Mouse (Mus musculus): ENCODE data around the gene Pced1b. TPM values are rescaled to one million over a fixed set of nuclear protein-coding genes. Genes with fewer than 3 reads are reported as not detected.

Gene Pced1b
- polyA plus RNA-seq, 1 experiment from 2014 or later = 3.6 TPM

- Histone ChIP-seq H3K4me2 (replicated peaks) (no peak overlapping the region), H3K4me3 (no peak overlapping the region), H3K36me3 (no peaks in the 10 kb centered on the region), H3K9ac (no peak overlapping the region), H3K27me3 (replicated peaks) (no peaks in the 10 kb centered on the region), H3K9me3 (no peaks in the 10 kb centered on the region), H3K27ac (no peak overlapping the region), H3K4me1 (no peaks in the 10 kb centered on the region)
- no peak for ATAC-seq (ENCODE audit: low FRiP score, low read depth)
- WGBS = 92% methylated on average over 8 of the region's 8 CpGs
These were observed 157.6 kb downstream of the Pced1b start for GRCm38 (mm10) chr15:97404483-97404882.

- no peaks in the 10 kb centered on the region for H3K4me1 ChIP-seq
- no peak overlapping the region for H3K4me2 ChIP-seq (replicated peaks)
- no peak overlapping the region for H3K9ac ChIP-seq
- H3K9me3 ChIP-seq = no peaks in the 10 kb centered on the region
- no peak overlapping the region for H3K4me3 ChIP-seq
- no peaks in the 10 kb centered on the region for H3K27me3 ChIP-seq (replicated peaks)
- no peak overlapping the region for H3K27ac ChIP-seq
- no peaks in the 10 kb centered on the region for H3K36me3 ChIP-seq
- 93% methylated on average over 7 of the region's 7 CpGs for WGBS
- no peak for ATAC-seq (ENCODE audit: low FRiP score, low read depth)
These were observed 158.1 kb downstream of the Pced1b start for GRCm38 (mm10) chr15:97404998-97405397.

DNA sequence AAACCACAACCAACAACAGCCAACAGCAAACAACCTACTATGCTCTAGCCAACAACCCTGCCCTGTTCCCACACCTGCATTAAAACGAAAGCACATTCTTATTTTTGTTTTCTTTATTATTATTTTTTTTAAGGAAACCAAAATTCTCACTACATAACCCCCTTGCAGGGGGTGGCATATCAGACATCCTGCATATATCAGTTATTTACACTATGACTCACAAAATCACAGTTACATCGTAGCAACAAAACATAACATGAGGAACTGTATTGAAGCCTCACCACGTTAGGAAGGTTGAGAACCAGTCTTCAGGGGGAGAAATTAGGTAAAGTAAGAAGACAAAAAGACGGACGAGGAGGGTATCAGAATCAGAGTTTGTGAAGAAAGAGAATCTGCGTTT, 159.2 kb downstream of the Pced1b start:
- Histone ChIP-seq H3K4me2 (replicated peaks) (no peak overlapping the region), H3K27me3 (replicated peaks) (no peaks in the 10 kb centered on the region), H3K9me3 (no peaks in the 10 kb centered on the region), H3K4me1 (no peaks in the 10 kb centered on the region), H3K27ac (no peak overlapping the region), H3K36me3 (no peaks in the 10 kb centered on the region), H3K4me3 (no peak overlapping the region), H3K9ac (no peak overlapping the region)
- 90% methylated on average over 6 of the region's 6 CpGs for WGBS
- no peak for ATAC-seq (ENCODE audit: low FRiP score, low read depth)

- Histone ChIP-seq H3K4me1 (no peaks in the 10 kb centered on the region), H3K9ac (no peak overlapping the region), H3K4me2 (replicated peaks) (no peak overlapping the region), H3K27ac (no peak overlapping the region), H3K27me3 (replicated peaks) (no peaks in the 10 kb centered on the region), H3K9me3 (no peaks in the 10 kb centered on the region), H3K4me3 (no peak overlapping the region), H3K36me3 (no peaks in the 10 kb centered on the region)
- WGBS = 74% methylated on average over 17 of the region's 17 CpGs
- ATAC-seq (ENCODE audit: low FRiP score, low read depth) = no peak
These were observed 160.9 kb downstream of the Pced1b start for GRCm38 (mm10) chr15:97407496-97408454.

DNA sequence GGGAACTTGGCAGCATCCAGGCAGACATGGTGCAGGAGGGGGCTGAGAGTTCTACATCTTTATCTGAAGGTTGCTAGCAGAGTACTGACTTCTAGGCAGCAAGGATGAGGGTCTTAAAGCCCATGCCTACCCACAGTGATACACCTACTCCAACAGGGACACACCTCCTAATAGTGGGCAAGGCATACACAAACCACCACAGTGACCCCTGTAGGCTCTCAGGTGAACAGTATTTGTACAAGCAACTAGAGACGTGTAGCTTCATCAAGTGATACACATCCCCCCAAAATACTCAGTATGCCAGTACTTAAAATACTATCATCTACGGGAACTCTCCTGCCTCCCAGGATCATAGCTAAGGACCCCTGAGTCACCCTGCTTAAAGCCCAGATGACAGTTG, 164.2 kb downstream of the Pced1b start:
- Histone ChIP-seq H3K36me3 (no peaks in the 10 kb centered on the region), H3K27me3 (replicated peaks) (no peaks in the 10 kb centered on the region), H3K9ac (no peak overlapping the region), H3K27ac (no peak overlapping the region), H3K4me2 (replicated peaks) (no peak overlapping the region), H3K4me1 (no peaks in the 10 kb centered on the region), H3K4me3 (no peak overlapping the region), H3K9me3 (no peaks in the 10 kb centered on the region)
- ATAC-seq (ENCODE audit: low FRiP score, low read depth) = no peak
- WGBS = 91% methylated on average over 2 of the region's 2 CpGs

GRCm38 (mm10) chr15:97411671-97412070, 164.8 kb downstream of the Pced1b start:
- Histone ChIP-seq H3K36me3 (no peaks in the 10 kb centered on the region), H3K4me3 (no peak overlapping the region), H3K9me3 (no peaks in the 10 kb centered on the region), H3K27ac (no peak overlapping the region), H3K4me2 (replicated peaks) (no peak overlapping the region), H3K27me3 (replicated peaks) (no peaks in the 10 kb centered on the region), H3K9ac (no peak overlapping the region), H3K4me1 (no peaks in the 10 kb centered on the region)
- 93% methylated on average over 6 of the region's 6 CpGs for WGBS
- no peak for ATAC-seq (ENCODE audit: low FRiP score, low read depth)

DNA sequence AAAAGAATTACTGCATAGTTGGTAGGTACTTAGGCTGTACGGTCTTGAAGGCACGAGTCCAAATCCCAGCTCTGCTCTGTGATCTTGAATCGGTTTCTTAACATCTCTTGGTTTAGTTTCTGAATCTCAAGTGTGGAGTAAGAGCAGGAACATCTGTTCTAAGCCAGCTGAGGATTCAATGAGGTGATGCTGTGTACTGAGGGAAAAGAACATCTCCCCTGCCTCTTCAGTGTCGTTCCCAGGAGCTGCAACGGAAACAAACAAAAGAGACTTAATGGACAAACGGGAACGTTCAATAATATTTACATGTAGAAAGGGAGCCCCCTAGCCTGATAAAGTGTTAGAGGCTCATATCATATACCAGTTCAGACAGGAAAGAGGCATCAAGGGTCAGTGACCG, 165.4 kb downstream of the Pced1b start:
- 91% methylated on average over 8 of the region's 8 CpGs for WGBS
- Histone ChIP-seq H3K27ac (no peak overlapping the region), H3K9me3 (no peaks in the 10 kb centered on the region), H3K4me3 (no peak overlapping the region), H3K4me2 (replicated peaks) (no peak overlapping the region), H3K9ac (no peak overlapping the region), H3K27me3 (replicated peaks) (no peaks in the 10 kb centered on the region), H3K4me1 (no peaks in the 10 kb centered on the region), H3K36me3 (no peaks in the 10 kb centered on the region)
- no peak for ATAC-seq (ENCODE audit: low FRiP score, low read depth)

- 84% methylated on average over 7 of the region's 7 CpGs for WGBS
These were observed 166.0 kb downstream of the Pced1b start for GRCm38 (mm10) chr15:97412861-97413260.

GRCm38 (mm10) chr15:97414718-97415413, 168.0 kb downstream of the Pced1b start:
- H3K9ac ChIP-seq = no peak overlapping the region
- H3K36me3 ChIP-seq = no peaks in the 10 kb centered on the region
- no peak overlapping the region for H3K4me3 ChIP-seq
- H3K9me3 ChIP-seq = no peaks in the 10 kb centered on the region
- no peak overlapping the region for H3K4me2 ChIP-seq (replicated peaks)
- no peaks in the 10 kb centered on the region for H3K4me1 ChIP-seq
- 88% methylated on average over 12 of the region's 12 CpGs for WGBS
- H3K27me3 ChIP-seq (replicated peaks) = no peaks in the 10 kb centered on the region
- no peak for ATAC-seq (ENCODE audit: low FRiP score, low read depth)
- no peak overlapping the region for H3K27ac ChIP-seq

More at GRCm38 (mm10) chr15:97412861-97413260, 166.0 kb downstream of the Pced1b start:
- Histone ChIP-seq H3K4me3 (no peak overlapping the region), H3K36me3 (no peaks in the 10 kb centered on the region), H3K9me3 (no peaks in the 10 kb centered on the region), H3K9ac (no peak overlapping the region), H3K4me2 (replicated peaks) (no peak overlapping the region), H3K27ac (no peak overlapping the region), H3K27me3 (replicated peaks) (no peaks in the 10 kb centered on the region), H3K4me1 (no peaks in the 10 kb centered on the region)
- no peak for ATAC-seq (ENCODE audit: low FRiP score, low read depth)

GRCm38 (mm10) chr15:97415426-97415946, 168.6 kb downstream of the Pced1b start:
- no peak for ATAC-seq (ENCODE audit: low FRiP score, low read depth)
- 81% methylated on average over 2 of the region's 2 CpGs for WGBS
- Histone ChIP-seq H3K4me3 (no peak overlapping the region), H3K4me2 (replicated peaks) (no peak overlapping the region), H3K27ac (no peak overlapping the region), H3K9ac (no peak overlapping the region), H3K9me3 (no peaks in the 10 kb centered on the region), H3K4me1 (no peaks in the 10 kb centered on the region), H3K27me3 (replicated peaks) (no peaks in the 10 kb centered on the region), H3K36me3 (no peaks in the 10 kb centered on the region)

- H3K27ac ChIP-seq = no peak overlapping the region
- 94% methylated on average over 2 of the region's 2 CpGs for WGBS
- no peak overlapping the region for H3K4me3 ChIP-seq
- H3K27me3 ChIP-seq (replicated peaks) = no peaks in the 10 kb centered on the region
- no peak overlapping the region for H3K4me2 ChIP-seq (replicated peaks)
- ATAC-seq (ENCODE audit: low FRiP score, low read depth) = no peak
- H3K36me3 ChIP-seq = no peaks in the 10 kb centered on the region
- no peaks in the 10 kb centered on the region for H3K4me1 ChIP-seq
- no peaks in the 10 kb centered on the region for H3K9me3 ChIP-seq
- H3K9ac ChIP-seq = no peak overlapping the region
These were observed 173.4 kb downstream of the Pced1b start for GRCm38 (mm10) chr15:97420292-97420691.

DNA sequence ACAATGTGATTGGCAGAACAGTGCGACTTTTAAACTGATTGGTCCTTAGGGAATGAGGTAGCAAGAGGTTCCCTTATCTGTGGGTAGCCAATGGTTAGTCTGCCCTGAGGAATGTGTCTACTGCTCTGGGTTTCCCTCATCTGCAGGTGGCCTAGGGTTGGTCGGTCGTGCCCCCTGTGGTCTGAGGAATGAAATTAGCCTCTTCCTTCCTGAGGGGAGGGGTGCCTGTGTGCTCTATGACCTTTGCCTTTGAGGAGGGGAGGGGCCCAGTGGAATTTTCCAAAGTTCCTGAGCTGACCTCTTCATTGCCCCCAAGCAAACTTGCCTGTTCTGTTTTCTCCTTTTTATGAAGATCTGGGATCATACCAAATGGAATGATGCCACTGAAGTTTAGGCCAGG, 174.6 kb downstream of the Pced1b start:
- no peak overlapping the region for H3K9ac ChIP-seq
- no peaks in the 10 kb centered on the region for H3K27me3 ChIP-seq (replicated peaks)
- H3K36me3 ChIP-seq = no peaks in the 10 kb centered on the region
- no peak overlapping the region for H3K4me3 ChIP-seq
- ATAC-seq (ENCODE audit: low FRiP score, low read depth) = no peak
- H3K9me3 ChIP-seq = no peaks in the 10 kb centered on the region
- H3K4me2 ChIP-seq (replicated peaks) = no peak overlapping the region
- no peak overlapping the region for H3K27ac ChIP-seq
- no peaks in the 10 kb centered on the region for H3K4me1 ChIP-seq
- WGBS = 64% methylated on average over 3 of the region's 3 CpGs

All from neural tube, embryonic 12.5 days (tissue).